Mouse (Mus musculus) erythroblast, embryonic 14.5 days (primary cell): ENCODE results near the gene Fam169b.

Experiments used
- GATA1 ChIP-seq: IDR thresholded peaks from 2 replicates; pipeline ENCODE4 v1.6.1; 2012; ENCODE audit warnings: low read length, inconsistent platforms, mixed read lengths
- TAL1 ChIP-seq: IDR thresholded peaks from 3 replicates; pipeline ENCODE4 v1.6.1; 2012; ENCODE audit warnings: low read length, inconsistent platforms, mixed read lengths

DNA sequence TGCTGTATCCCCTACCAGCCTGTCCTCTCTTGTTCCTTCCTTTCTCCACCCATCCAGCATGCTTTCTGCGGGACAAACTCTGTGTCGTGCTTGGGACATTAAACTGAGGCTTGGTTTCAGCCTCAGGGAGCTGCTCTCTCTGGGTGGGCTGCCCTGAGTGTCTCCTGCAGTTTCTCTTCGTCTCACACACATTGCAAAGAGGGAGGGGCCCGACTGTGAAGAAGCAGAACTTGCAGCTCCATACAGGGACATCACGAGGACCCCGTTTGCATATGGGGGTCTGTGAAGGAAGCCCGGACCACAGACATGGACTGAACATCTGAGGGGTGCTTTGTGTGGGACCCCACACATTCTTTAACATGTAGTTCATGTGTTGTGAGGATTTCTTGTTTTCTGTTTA is 89.0 kb downstream of the Fam169b start:
- TF ChIP-seq GATA1: no peak
- no peak for TF ChIP-seq TAL1
